Mouse (Mus musculus): ENCODE measurements at regions not wholly inside any gene's neighbourhood (a gene's known extent, or its start where the extent isn't known, plus 50 kb on each side); places are given as distances from the start of the nearest gene placed in this dataset.
A peak's percentile ranks its signal among the peaks of the same experiment; 100 is the strongest.

- no peak for DNase-seq (ENCODE audit: low spot score in 2 of 2)
Measured at GRCm38 (mm10) chr4:95185113-95185915, 133.3 kb upstream of the Jun start.

DNA sequence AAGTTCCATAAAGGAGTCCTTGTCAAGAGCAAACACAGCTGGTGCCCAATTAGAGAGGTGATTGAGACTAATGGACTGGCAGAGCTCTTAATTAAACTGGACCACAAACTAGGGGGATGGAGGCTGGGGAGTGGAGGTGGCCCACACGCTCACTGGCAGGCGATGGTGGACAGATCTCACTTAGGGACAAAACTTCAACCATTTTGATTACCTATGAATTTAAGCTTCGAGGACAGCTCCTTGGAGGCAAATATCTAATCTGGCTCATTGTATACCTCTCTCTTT is 133.8 kb upstream of the Jun start:
- no peak for DNase-seq (ENCODE audit: low spot score in 2 of 2)

DNA sequence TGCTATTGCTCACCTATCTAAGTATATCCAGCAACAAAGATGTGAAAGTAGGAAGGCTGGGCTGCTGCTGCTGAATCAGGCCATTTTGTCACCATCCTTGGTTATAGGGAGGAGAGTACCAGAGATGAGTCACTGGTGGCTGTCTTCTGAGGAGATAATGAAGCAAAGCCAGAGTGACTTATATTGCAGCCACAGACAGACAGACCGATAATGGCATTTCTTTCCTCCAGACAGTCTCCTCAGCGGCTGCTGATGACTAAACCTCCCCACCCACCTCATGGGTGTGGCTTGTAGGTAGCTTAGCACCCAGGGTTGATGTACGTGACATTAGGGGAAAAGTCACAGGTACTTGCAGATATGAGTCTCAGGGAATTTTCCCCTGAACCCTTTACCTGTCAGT is 136.1 kb upstream of the Jun start:
- DNase-seq (ENCODE audit: low spot score in 2 of 2) = no peak

GRCm38 (mm10) chr4:95191654-95192406 is 139.8 kb upstream of the Jun start:
- DNase-seq (ENCODE audit: low spot score in 2 of 2) = no peak

DNA sequence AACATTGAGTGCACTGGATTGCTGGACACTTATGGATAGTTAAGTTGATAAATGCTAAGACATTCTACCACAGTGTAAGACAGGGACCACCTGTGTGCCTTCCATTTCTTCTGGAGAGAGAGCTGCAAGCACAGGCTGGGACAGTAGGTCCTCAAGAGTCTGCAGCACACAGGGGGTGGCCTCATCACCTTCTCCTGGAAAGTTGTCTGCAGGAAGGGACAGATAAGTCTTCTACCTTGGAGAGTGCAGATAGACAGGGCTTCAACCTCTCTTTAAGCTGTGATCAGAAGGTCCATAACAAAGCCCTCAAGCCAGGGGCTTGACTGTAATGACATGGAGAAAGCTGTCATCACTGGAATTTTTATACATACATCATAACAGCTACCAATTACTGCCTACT is 140.5 kb upstream of the Jun start:
- DNase-seq (ENCODE audit: low spot score in 2 of 2) = no peak

DNA sequence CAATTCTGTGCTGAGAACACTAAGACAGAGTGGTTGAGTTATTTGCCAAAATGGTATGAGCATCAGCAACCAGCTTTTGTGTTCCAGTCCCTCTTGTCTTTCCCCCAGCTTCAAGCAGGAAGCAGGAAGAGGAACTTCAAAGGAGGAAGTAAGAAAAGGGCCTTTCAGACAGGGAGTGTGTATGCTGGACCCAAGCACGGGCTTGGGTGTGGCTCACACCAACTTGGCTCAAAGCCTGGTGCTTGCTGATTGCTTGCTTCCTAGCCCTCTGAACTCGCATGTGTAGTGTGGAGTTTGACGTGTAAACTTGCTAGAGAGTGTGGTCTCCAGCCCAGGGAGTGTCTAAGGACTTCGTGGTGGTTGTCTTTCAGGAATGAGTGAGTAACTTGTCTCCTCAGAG is 141.0 kb upstream of the Jun start:
- DNase-seq (ENCODE audit: low spot score in 2 of 2) = no peak

- no peak for DNase-seq (ENCODE audit: low spot score in 2 of 2)
Measured at GRCm38 (mm10) chr4:95193473-95193872, 141.5 kb upstream of the Jun start.

DNA sequence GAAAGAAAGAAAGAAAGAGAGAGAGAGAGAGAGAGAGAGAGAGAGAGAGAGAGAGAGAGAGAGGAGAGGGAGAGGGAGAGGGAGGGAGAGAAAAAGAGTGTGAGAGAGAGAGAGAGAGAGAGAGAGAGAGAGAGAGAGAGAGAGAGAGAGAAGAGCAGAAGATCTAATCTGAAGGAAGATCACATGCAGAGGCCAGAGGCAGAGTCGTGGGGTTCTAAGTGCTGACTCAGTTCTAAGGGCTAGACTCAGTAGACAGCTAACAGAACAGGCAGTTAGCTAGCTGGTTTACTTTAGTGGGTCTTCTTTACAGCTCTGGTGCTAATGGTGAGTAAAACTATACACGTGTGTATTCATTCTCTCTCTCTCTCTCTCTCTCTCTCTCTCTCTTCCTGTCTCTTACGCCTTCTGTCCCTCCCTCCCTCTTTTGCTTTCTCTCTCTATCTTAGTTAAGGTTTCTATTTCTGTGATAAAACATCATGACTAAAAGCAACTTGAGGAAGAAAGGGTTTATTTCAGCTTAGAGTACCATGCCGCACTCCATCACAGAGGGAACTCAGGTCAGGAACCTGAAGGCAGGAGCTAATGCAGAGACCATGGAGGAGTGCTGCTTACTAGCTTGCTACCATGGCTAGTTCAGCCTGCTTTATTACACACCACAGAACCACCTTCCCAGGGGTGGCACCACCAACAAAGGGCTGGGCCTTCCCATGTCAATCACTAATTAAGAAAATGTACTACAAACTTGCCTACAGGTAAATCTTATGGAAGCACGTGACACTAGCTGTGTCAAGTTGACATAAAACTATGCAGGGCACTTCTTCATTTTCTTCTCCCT is 142.8 kb upstream of the Jun start:
- DNase-seq (ENCODE audit: low spot score in 2 of 2) = no peak

GRCm38 (mm10) chr4:95196106-95196505 is 144.1 kb upstream of the Jun start:
- DNase-seq (ENCODE audit: low spot score in 2 of 2) = no peak

- DNase-seq (ENCODE audit: low spot score in 2 of 2) = peak; percentile 17 to 20
Measured at GRCm38 (mm10) chr4:95197077-95197711, 145.2 kb upstream of the Jun start.

- DNase-seq (ENCODE audit: low spot score in 2 of 2) = no peak
Measured at GRCm38 (mm10) chr4:95199394-95199793, 147.4 kb upstream of the Jun start.

DNA sequence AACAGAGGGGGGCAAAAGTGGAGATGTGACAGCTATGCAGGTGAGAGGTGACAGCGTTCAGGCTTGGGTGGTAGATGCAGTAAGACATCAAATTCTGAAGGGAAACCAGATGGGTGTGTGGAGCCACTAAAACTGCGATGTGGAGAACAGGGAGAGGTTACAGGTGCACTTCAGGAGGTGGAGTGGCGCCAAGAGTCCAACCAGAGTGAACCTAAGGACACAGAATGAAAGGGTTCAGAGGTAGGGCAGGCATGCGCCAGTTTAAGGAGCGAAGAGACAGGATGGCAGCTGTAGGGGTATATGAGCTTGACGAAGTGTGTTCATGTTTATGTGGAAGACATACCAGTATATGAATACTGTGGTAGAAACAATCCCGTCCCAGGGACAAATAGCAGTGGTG is 148.1 kb upstream of the Jun start:
- no peak for DNase-seq (ENCODE audit: low spot score in 2 of 2)

DNA sequence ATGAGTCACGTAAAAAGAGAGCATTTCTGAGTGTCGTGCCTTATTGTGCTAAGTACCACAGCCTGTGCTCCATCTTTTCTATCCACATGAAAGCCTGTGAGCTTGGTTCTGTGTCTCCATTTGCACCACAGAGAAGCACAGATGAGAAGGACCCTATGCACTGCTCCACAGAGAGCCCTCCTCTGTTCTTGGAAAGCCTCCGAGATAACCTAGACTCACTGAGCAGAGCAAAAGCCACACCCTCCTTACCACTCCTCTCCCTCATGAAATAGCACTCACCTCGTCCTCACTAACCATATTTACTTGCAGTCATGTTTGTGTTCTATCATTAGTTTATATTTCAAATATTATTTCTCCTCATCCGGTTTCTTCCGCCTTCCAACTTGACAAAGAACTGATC is 150.5 kb upstream of the Jun start:
- no peak for DNase-seq (ENCODE audit: low spot score in 2 of 2)

DNA sequence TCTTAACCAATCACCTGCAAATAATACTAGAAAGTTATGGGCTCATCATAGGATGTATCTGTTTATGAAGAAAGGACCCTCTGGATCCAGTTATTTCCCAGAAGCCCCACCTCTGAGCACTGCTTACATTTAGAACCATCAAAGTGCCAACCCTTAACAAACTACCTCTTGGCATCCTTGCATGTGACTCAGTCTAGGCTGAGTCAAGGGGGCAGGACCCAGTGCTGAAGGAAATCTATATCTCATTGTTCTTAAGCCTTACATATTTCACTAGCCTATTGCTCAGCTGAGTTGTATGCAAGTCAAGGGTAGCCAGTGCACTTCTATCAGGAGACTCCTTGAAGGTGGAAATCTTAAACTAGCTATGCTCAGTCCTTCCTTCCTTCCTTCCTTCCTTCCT is 151.6 kb upstream of the Jun start:
- DNase-seq (ENCODE audit: low spot score in 2 of 2) = no peak

- DNase-seq (ENCODE audit: low spot score in 2 of 2) = no peak
Measured at GRCm38 (mm10) chr4:95205372-95205771, 153.3 kb upstream of the Jun start.

DNA sequence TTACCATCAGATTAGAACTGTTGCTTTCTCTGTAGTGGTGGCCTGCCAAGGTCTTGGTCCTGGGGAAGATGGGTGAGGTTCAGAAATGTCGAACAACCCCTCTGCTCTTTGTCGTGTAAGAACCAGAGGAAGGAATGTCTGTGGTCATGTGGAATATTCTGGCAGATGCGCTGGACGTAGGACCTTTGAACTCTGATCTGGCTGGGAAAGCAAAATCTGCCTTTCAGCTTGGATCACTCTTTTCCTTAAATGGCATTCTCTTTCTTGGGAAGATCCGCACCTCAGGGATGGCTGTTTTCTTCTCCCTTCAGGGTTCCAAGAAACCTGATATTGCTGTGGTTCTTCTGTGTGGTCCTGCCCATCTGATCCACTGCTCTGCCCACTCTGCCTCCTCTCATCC is 155.8 kb upstream of the Jun start:
- DNase-seq (ENCODE audit: low spot score in 2 of 2) = no peak

- no peak for DNase-seq (ENCODE audit: low spot score in 2 of 2)
Measured at GRCm38 (mm10) chr4:95208827-95209226, 156.8 kb upstream of the Jun start.

DNA sequence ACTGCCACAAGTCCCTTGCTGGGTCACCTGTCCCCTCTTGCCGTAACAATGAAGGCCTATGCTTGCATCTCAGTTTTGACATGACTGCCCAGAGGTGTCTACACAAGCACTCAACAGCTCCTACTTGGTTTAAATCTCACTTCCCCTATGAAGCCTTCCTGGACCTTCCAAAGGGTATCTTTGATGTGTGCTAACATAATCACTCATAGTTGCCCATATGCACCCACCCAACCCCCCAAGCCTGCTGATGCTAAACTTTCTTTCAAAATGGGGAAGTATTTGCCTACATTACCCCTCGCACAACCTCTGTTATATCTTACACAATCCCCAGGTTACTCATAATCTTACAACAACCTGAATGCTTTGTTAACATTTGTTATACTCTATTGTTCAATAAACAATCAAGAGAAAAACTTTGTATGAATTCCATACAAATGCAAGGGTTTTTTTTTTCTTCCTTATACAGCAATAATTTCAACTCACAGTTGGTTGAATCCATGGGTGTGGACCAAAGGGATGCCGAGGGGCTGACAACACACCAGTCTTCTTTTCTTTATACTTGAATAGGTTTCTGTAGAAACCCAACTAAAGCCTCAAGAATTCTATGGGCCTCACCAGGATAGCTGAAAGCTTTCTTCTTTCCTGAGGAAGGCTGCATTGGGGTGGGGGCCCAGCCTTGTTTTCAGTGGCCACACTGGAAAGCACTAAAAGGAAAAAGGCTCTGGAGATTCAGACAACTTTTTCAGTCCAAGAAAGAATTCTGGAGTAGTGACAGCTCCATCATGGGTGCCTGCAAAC is 157.5 kb upstream of the Jun start:
- DNase-seq (ENCODE audit: low spot score in 2 of 2) = no peak

- no peak for DNase-seq (ENCODE audit: low spot score in 2 of 2)
Measured at GRCm38 (mm10) chr4:95212561-95212960, 160.5 kb upstream of the Jun start.

DNA sequence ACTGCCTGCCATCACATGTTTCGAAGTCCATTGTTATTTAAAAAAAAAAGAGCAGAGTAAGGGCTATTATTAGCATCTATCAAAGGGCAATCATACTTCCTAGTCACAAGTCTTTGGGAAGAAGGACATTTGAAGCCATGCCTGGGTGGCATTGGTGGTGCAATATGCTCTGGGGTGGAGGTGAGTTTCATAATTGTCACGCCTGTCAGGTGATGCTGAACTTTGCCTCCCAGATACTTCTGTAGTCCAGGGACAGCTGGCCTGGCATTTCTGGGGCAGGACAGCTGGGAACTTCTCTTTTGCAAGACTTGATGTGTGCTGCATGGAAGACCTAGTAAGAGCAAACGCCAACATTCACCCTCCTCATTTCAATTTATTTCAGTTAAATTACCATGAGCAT is 161.0 kb upstream of the Jun start:
- no peak for DNase-seq (ENCODE audit: low spot score in 2 of 2)

DNA sequence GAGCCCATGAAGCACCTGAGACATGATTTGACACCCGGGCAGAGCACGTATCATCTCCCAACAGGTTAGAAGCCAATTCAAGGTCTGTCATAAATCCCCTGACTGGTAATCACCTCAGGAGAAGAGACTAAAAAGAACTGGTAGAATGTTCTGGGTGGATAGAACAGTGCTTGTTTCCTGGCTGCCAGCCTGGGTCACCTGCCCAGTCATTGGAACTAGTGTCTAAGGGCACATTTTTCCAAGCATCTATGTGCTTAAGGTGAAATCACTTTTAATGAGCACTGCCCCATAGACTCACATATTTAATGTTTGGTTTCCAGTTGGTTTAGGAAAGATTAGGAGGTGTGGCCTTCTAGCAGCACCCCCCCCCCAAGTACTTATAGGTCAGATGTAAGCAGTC is 162.0 kb upstream of the Jun start:
- no peak for DNase-seq (ENCODE audit: low spot score in 2 of 2)

Measured in right cerebral cortex, postnatal 36 days (tissue).